Mouse (Mus musculus): ENCODE measurements around the gene St7. TPM values are rescaled to one million over a fixed set of nuclear protein-coding genes. Genes with fewer than 3 reads are reported as not detected.

The St7 gene
- polyA plus RNA-seq, 1 experiment from 2014 or later: 24.5 TPM

DNA sequence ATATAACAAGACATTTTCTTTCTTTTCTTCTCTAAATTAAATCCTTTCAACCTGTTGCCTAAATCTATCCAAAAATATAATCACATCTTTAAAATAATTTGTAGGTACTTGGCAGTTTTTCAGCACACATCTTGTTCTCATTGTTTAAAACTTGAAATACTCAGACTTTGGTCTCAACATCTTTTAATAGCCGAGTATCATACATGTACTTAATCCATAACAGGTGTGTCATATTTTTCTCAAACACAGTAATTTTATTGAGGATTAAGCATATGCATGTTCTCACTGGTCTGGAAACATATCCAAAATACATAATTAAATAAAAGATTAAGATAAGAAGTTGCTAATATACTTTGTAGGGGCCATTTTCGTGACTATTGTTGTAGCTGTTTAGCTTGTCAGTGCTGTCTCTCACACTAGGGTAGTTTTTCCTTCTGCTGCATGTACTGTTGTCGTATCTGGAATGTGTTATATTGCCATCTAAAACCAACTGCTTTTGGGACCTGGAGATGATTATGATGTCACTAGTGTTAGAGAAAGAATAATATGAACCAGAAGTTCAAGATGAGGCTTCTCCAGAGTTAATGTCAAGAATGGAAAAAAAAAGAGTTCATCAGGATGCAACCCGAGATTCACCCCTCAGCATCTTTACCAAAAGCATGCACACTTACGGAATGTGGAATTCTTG is 161.0 kb downstream of the St7 start:
- no peak overlapping the region for H3K4me3 ChIP-seq (ENCODE audit: low read depth, low read length)
- H3K4me2 ChIP-seq (replicated peaks; ENCODE audit: low read depth, low read length): no peak overlapping the region
- no peak for DNase-seq (ENCODE audit: low spot score)
- whole genome bisulfite sequencing: 76% methylated on average over 5 of the region's 5 CpGs
- H3K4me1 ChIP-seq (ENCODE audit: insufficient read depth, low read depth, low read length): no peaks in the 10 kb centered on the region
- H3K27ac ChIP-seq (ENCODE audit: low read length): no peak overlapping the region
- no peak overlapping the region for H3K9ac ChIP-seq (replicated peaks; ENCODE audit: low read depth)
- ATAC-seq: no peak
- no peaks in the 10 kb centered on the region for H3K9me3 ChIP-seq (ENCODE audit: low read length)
- TF ChIP-seq EP300 (IDR thresholded peaks at IDR 0.05): no peak
- TF ChIP-seq CTCF (IDR thresholded peaks at IDR 0.05): no peak
- H3K27me3 ChIP-seq (replicated peaks; ENCODE audit: insufficient read depth, low read length): no peaks in the 10 kb centered on the region
- no peaks in the 10 kb centered on the region for H3K36me3 ChIP-seq (ENCODE audit: insufficient read depth, low read length)

DNA sequence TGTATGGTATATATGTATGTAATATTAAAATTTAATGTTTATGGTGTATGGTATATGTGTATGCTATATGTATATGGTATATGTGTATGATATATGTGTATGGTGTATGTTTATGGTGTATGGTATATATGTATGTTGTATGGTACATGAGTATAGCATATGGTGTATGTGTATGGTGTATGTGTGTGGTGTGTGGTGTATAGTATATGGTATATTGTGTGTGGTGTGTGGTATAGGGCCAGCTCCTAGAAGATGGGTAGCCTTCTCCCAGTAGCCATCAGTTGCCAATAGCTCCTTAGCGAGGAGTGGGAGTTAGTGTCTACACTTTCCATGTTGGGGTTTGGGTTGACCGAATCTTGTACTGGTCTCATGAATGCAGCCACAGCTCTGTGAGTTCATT is 162.9 kb downstream of the St7 start:
- DNase-seq (ENCODE audit: low spot score) (no peak), ATAC-seq (no peak)
- Histone ChIP-seq H3K4me1 (ENCODE audit: insufficient read depth, low read depth, low read length) (no peaks in the 10 kb centered on the region), H3K9ac (replicated peaks; ENCODE audit: low read depth) (no peak overlapping the region), H3K9me3 (ENCODE audit: low read length) (no peaks in the 10 kb centered on the region), H3K27ac (ENCODE audit: low read length) (no peak overlapping the region), H3K4me2 (replicated peaks; ENCODE audit: low read depth, low read length) (no peak overlapping the region), H3K36me3 (ENCODE audit: insufficient read depth, low read length) (no peaks in the 10 kb centered on the region), H3K27me3 (replicated peaks; ENCODE audit: insufficient read depth, low read length) (no peaks in the 10 kb centered on the region), H3K4me3 (ENCODE audit: low read depth, low read length) (no peak overlapping the region)
- TF ChIP-seq EP300 (IDR thresholded peaks at IDR 0.05): no peak
- no peak for TF ChIP-seq CTCF (IDR thresholded peaks at IDR 0.05)
- WGBS: 97% methylated on average over 2 of the region's 2 CpGs

DNA sequence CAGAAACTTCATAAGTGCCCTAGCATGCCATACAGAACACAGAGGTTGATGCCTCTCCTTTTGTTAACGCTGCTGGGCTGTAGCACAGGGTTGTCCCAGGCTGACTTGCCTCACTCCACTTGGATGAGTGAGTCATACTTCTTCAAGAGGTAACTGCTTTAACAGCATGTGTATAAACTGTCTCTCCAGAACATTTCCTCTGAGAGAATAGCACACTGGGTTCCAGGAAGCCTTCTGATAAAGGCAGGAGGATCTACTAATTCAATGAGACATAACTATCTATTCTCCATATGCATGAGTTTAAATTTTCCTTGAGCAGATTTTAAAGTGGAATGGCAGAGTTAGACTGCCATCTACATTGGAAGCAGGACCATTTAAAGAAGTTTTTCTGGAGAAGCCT is 166.8 kb downstream of the St7 start:
- no peak for DNase-seq (ENCODE audit: low spot score)
- Histone ChIP-seq H3K27ac (ENCODE audit: low read length) (no peak overlapping the region), H3K9me3 (ENCODE audit: low read length) (no peaks in the 10 kb centered on the region), H3K4me2 (replicated peaks; ENCODE audit: low read depth, low read length) (no peak overlapping the region), H3K36me3 (ENCODE audit: insufficient read depth, low read length) (no peaks in the 10 kb centered on the region), H3K4me1 (ENCODE audit: insufficient read depth, low read depth, low read length) (no peaks in the 10 kb centered on the region), H3K27me3 (replicated peaks; ENCODE audit: insufficient read depth, low read length) (no peaks in the 10 kb centered on the region), H3K9ac (replicated peaks; ENCODE audit: low read depth) (no peak overlapping the region), H3K4me3 (ENCODE audit: low read depth, low read length) (no peak overlapping the region)
- TF ChIP-seq EP300 (IDR thresholded peaks at IDR 0.05) (no peak), CTCF (IDR thresholded peaks at IDR 0.05) (no peak)
- ATAC-seq: no peak
- WGBS: 67% methylated on average over 1 of the region's 1 CpGs

DNA sequence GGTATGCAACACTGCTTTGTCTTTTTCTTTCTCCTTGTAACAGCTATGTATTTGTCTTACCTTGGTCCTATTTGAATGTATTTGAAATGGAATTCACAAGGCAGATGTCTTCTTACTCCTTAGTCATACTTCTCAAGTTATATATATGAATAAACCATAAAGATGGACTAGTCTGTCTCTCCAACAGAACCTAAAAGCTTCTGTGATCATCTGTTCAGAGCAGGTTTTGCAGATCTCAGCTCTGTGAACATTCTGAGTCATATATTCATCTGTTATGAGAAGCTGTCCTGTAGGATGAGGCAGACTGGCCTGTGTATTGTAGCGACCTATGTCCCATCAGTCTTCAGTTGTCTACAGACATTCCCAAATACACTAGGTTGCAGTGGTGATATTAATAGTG is 167.7 kb downstream of the St7 start:
- Histone ChIP-seq H3K4me1 (ENCODE audit: insufficient read depth, low read depth, low read length) (no peaks in the 10 kb centered on the region), H3K4me2 (replicated peaks; ENCODE audit: low read depth, low read length) (no peak overlapping the region), H3K4me3 (ENCODE audit: low read depth, low read length) (no peak overlapping the region), H3K9ac (replicated peaks; ENCODE audit: low read depth) (no peak overlapping the region), H3K9me3 (ENCODE audit: low read length) (no peaks in the 10 kb centered on the region), H3K36me3 (ENCODE audit: insufficient read depth, low read length) (no peaks in the 10 kb centered on the region), H3K27ac (ENCODE audit: low read length) (no peak overlapping the region), H3K27me3 (replicated peaks; ENCODE audit: insufficient read depth, low read length) (no peaks in the 10 kb centered on the region)
- DNase-seq (ENCODE audit: low spot score): no peak
- ATAC-seq: no peak
- TF ChIP-seq CTCF (IDR thresholded peaks at IDR 0.05) (no peak), EP300 (IDR thresholded peaks at IDR 0.05) (no peak)
- 94% methylated on average over 1 of the region's 1 CpGs for WGBS

DNA sequence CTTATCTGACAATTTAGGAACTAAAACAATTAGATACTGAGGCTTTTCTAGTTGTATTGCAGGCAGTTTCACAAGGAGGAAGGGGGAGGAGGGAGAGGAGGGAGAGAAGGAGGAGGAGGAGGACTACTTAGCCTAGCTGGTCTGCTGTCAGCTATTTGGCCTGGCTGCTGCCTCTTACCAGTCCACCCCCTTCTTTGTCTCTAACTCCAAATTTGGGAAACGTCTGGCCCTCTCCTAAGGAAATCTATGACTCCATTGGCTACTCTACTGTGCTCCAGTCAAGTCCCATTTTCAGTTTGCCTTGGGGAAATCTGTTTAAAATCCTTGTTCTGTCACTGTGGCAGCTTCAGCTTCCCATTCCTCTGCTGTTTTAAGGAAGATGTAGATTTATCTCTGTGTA is 175.1 kb downstream of the St7 start:
- no peaks in the 10 kb centered on the region for H3K27me3 ChIP-seq (replicated peaks; ENCODE audit: insufficient read depth, low read length)
- no peak overlapping the region for H3K27ac ChIP-seq (ENCODE audit: low read length)
- ATAC-seq: no peak
- H3K4me3 ChIP-seq (ENCODE audit: low read depth, low read length): no peak overlapping the region
- WGBS: 67% methylated on average over 1 of the region's 1 CpGs
- no peaks in the 10 kb centered on the region for H3K9me3 ChIP-seq (ENCODE audit: low read length)
- H3K4me2 ChIP-seq (replicated peaks; ENCODE audit: low read depth, low read length): no peak overlapping the region
- H3K9ac ChIP-seq (replicated peaks; ENCODE audit: low read depth): no peak overlapping the region
- H3K4me1 ChIP-seq (ENCODE audit: insufficient read depth, low read depth, low read length): no peaks in the 10 kb centered on the region
- no peak for DNase-seq (ENCODE audit: low spot score)
- no peak for TF ChIP-seq EP300 (IDR thresholded peaks at IDR 0.05)
- no peak for TF ChIP-seq CTCF (IDR thresholded peaks at IDR 0.05)
- no peaks in the 10 kb centered on the region for H3K36me3 ChIP-seq (ENCODE audit: insufficient read depth, low read length)

DNA sequence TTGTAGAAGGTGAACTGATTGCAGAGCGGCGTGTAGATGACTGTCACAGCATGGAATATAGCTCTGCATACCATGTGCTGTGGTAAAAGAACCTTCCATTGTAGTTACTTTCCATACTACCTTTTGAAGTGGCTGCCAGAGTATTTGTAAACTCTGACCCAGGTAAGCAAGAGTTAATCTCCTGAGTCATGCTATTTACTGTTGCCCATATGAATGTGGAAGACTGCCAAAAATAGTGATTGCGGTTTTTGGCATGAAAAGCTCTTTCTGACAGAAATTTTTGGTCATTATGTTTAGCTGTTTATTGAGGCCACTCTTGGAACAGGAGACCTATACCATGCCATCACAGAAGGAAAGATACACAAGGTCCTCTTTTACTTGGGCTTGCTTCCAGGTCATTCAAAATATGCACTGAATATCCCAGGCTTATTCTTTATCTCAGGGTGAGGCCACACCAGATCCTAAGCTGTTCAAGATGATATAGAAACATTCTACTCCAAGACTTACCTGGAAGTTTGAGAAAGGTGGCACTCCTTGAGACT is 179.2 kb downstream of the St7 start:
- no peak overlapping the region for H3K4me3 ChIP-seq (ENCODE audit: low read depth, low read length)
- H3K4me2 ChIP-seq (replicated peaks; ENCODE audit: low read depth, low read length): no peak overlapping the region
- no peak overlapping the region for H3K27ac ChIP-seq (ENCODE audit: low read length)
- 73% methylated on average over 3 of the region's 3 CpGs for WGBS
- H3K9ac ChIP-seq (replicated peaks; ENCODE audit: low read depth): no peak overlapping the region
- no peaks in the 10 kb centered on the region for H3K36me3 ChIP-seq (ENCODE audit: insufficient read depth, low read length)
- no peak for ATAC-seq
- H3K4me1 ChIP-seq (ENCODE audit: insufficient read depth, low read depth, low read length): no peaks in the 10 kb centered on the region
- TF ChIP-seq CTCF (IDR thresholded peaks at IDR 0.05) (no peak), EP300 (IDR thresholded peaks at IDR 0.05) (no peak)
- no peaks in the 10 kb centered on the region for H3K27me3 ChIP-seq (replicated peaks; ENCODE audit: insufficient read depth, low read length)
- peak; percentile 51 for DNase-seq (ENCODE audit: low spot score)
- H3K9me3 ChIP-seq (ENCODE audit: low read length): no peaks in the 10 kb centered on the region

All from lung, postnatal 0 days (tissue).